In the genomic region with DNA sequence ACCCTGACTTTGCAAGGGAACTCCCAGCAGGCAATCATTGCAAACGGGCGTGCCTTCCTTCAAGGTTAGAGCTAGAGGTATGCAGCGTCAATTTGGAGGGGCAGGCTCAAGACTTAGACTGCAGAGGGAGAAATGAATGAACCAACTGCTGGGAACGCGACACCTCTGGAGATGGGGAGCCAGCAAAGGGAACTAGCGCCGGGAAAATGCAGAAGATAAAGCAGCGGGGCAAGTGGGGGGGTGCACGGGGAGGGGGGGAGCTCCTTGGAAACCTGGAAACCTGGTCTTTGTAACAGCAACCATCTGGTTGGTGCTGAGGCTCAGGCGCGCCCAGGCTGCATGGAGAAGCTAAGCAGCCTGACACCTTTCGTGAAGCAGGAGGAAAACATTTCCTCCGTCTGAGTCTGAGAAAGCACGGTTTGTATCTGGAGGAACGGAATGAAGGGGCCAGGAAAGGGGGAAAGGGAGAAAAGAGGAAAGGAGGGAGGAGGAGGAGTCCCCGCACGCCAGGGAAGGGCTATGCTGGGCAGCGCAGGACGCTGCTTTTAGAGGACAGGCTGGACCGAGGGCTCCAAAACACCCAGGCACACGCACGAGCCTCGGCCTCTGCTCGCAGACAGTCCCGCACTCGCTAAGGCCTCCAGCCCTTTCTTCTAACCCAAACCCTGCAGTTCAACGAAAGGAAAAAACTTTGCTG, we compare ENCODE assay signal across 7 mouse cellular contexts. TPM values are rescaled to one million over a fixed set of nuclear protein-coding genes. Genes with fewer than 3 reads are reported as not detected.
DNase-seq lines count a peak whose midpoint lies in the region; ATAC-seq and TF ChIP-seq lines count a peak whose summit lies in the region.

No protein-coding gene starts in this region.

- H3K4me2 ChIP-seq in lung, embryonic 15.5 days, result peak overlapping the region; percentile 79
- H3K4me2 ChIP-seq in heart, embryonic 13.5 days, result peak overlapping the region; percentile 88
- peak overlapping the region; percentile 58 for H3K4me2 ChIP-seq in midbrain, embryonic 16.5 days (ENCODE audit: low read length)

- TF ChIP-seq POLR2A in bone marrow macrophage, adult 2 months (IDR thresholded peaks at IDR 0.05; ENCODE audit: borderline replicate concordance, low read depth, low read length), result no peak

- peak overlapping the region; percentile 100 for H3K27ac ChIP-seq in lung, embryonic 15.5 days
- H3K27ac ChIP-seq in bone marrow macrophage, adult 2 months (ENCODE audit: insufficient read depth, low read depth, low read length), result peak overlapping the region; percentile 29
- peak overlapping the region; percentile 100 for H3K27ac ChIP-seq in heart, embryonic 13.5 days (replicated peaks)
- peak overlapping the region; percentile 98 for H3K27ac ChIP-seq in midbrain, embryonic 16.5 days (ENCODE audit: low read length)

- peak; percentile 5; the same call in 1 of the 2 replicates for ATAC-seq in lung, embryonic 15.5 days (ENCODE audit: borderline replicate concordance, extremely low read depth, low FRiP score, low TSS enrichment)
- ATAC-seq in heart, embryonic 13.5 days (ENCODE audit: extremely low read depth, insufficient number of reproducible peaks, low FRiP score, low TSS enrichment), result no peak
- no peak for ATAC-seq in midbrain, embryonic 16.5 days
- no peak for ATAC-seq in granulocyte monocyte progenitor cell, adult 5-6 weeks (replicated peaks; ENCODE audit: poor library complexity, severe bottlenecking)

- peaks cover 34% of the 10 kb centered on the region for H3K4me1 ChIP-seq in lung, embryonic 15.5 days
- H3K4me1 ChIP-seq in bone marrow macrophage, adult 2 months (ENCODE audit: control insufficient read depth, insufficient read depth, low read length), result peaks cover 15% of the 10 kb centered on the region
- H3K4me1 ChIP-seq in heart, embryonic 13.5 days, result peaks cover 51% of the 10 kb centered on the region
- H3K4me1 ChIP-seq in midbrain, embryonic 16.5 days (ENCODE audit: control insufficient read depth, insufficient read depth, low read length), result peaks cover 15% of the 10 kb centered on the region

- WGBS in lung, embryonic 15.5 days, result 0% methylated on average over 27 of the region's 27 CpGs
- under 1% methylated on average over 27 of the region's 27 CpGs for WGBS in heart, embryonic 13.5 days
- under 1% methylated on average over 27 of the region's 27 CpGs for WGBS in midbrain, embryonic 16.5 days

- TF ChIP-seq CTCF in bone marrow macrophage, adult 2 months (IDR thresholded peaks at IDR 0.05; ENCODE audit: low read depth, low read length), result no peak

- H3K36me3 ChIP-seq in lung, embryonic 15.5 days, result no peaks in the 10 kb centered on the region
- H3K36me3 ChIP-seq in heart, embryonic 13.5 days, result no peaks in the 10 kb centered on the region
- no peaks in the 10 kb centered on the region for H3K36me3 ChIP-seq in midbrain, embryonic 16.5 days (ENCODE audit: control insufficient read depth, insufficient read depth, low read length)

- no peaks in the 10 kb centered on the region for H3K9me3 ChIP-seq in lung, embryonic 15.5 days
- no peaks in the 10 kb centered on the region for H3K9me3 ChIP-seq in heart, embryonic 13.5 days
- H3K9me3 ChIP-seq in midbrain, embryonic 16.5 days (replicated peaks; ENCODE audit: control insufficient read depth, low read length, poor library complexity, severe bottlenecking), result no peaks in the 10 kb centered on the region

- no peak for DNase-seq in lung, postnatal 25 days (ENCODE audit: low spot score)
- DNase-seq in kidney, postnatal 4 days, result peak; percentile 48 to 64

- no peaks in the 10 kb centered on the region for H3K27me3 ChIP-seq in lung, embryonic 15.5 days
- no peaks in the 10 kb centered on the region for H3K27me3 ChIP-seq in heart, embryonic 13.5 days (replicated peaks)
- H3K27me3 ChIP-seq in midbrain, embryonic 16.5 days (ENCODE audit: control insufficient read depth, insufficient read depth, low read depth, low read length), result no peaks in the 10 kb centered on the region

- H3K4me3 ChIP-seq in lung, embryonic 15.5 days, result peak overlapping the region; percentile 95
- H3K4me3 ChIP-seq in bone marrow macrophage, adult 2 months (ENCODE audit: insufficient read depth, low read length), result peak overlapping the region; percentile 70
- H3K4me3 ChIP-seq in heart, embryonic 13.5 days, result peak overlapping the region; percentile 96
- H3K4me3 ChIP-seq in midbrain, embryonic 16.5 days (ENCODE audit: low read depth, low read length), result peak overlapping the region; percentile 90

- peak overlapping the region; percentile 96 for H3K9ac ChIP-seq in lung, embryonic 15.5 days
- H3K9ac ChIP-seq in heart, embryonic 13.5 days, result peak overlapping the region; percentile 95
- peak overlapping the region; percentile 88 for H3K9ac ChIP-seq in midbrain, embryonic 16.5 days (ENCODE audit: low read depth, low read length)

RNA-seq across cellular contexts. Expression of a gene that starts 3.3 kb away (rescaled TPM):
- polyA plus RNA-seq in lung, embryonic 15.5 days (2015; fragmentation: Nextera tagmentation; extraction: Ambion mirVana), result 61.5 and 62.1 TPM in 2 replicates
- polyA plus RNA-seq in bone marrow macrophage, adult 2 months (2012; ENCODE audit: insufficient read depth, insufficient read length, missing spikeins), result 42.2 and 45.1 TPM in 2 replicates
- polyA plus RNA-seq in heart, embryonic 13.5 days (2015; fragmentation: Nextera tagmentation; extraction: Ambion mirVana), result 32.6 and 34.4 TPM in 2 replicates
- polyA plus RNA-seq in midbrain, embryonic 16.5 days (2015; fragmentation: Nextera tagmentation; extraction: Ambion mirVana), result 117 and 119 TPM in 2 replicates
- 5.7 and 10.0 TPM in 2 replicates for total RNA-seq in granulocyte monocyte progenitor cell, adult 5-6 weeks (2014; fragmentation: Nextera tagmentation)
- 4.2 and 4.6 TPM in 2 replicates for total RNA-seq in granulocyte monocyte progenitor cell, adult 5-6 weeks (2017)

Comparison
In these comparisons a context has a peak if more than half of its experiments do, and no peak if none do; other contexts are left out.
1. H3K27ac ChIP-seq: peak in every context shown above with its lines; median percentile 100 in lung, embryonic 15.5 days; 100 in heart, embryonic 13.5 days; 98 in midbrain, embryonic 16.5 days; 29 in bone marrow macrophage, adult 2 months.